Mouse (Mus musculus): ENCODE measurements at regions not wholly inside any gene's neighbourhood (a gene's known extent, or its start where the extent isn't known, plus 50 kb on each side); places are given as distances from the start of the nearest gene placed in this dataset.

DNA sequence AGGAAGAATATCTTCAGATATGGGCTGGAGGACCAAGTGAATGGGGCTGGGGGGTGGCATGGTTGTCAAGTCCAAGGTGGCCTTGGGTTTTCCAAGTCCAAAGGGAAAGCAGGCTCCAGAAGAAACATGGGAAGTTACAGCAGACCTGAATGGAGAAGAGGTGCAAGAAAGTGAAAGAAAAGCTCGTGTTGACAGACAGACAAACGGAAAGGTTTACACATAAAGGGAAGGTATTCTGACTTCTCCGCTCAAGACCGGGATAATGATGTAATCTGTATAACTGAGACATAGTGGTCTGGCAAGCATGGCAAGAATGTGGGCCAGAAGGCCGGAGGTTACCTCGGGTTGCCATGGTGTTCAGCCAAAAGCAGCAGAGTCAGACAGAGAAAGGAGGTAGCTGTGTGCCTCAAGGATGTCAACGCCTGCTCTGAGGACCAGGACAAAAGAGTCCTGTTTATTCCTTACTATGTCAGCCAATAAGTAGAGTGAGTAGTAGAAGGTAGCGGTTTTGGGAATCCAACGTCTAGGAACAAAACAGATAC, 50.8 kb upstream of the Elk3 start:
- peak; percentile 55 for DNase-seq (ENCODE audit: extremely low read depth, insufficient read length, low spot score)

DNA sequence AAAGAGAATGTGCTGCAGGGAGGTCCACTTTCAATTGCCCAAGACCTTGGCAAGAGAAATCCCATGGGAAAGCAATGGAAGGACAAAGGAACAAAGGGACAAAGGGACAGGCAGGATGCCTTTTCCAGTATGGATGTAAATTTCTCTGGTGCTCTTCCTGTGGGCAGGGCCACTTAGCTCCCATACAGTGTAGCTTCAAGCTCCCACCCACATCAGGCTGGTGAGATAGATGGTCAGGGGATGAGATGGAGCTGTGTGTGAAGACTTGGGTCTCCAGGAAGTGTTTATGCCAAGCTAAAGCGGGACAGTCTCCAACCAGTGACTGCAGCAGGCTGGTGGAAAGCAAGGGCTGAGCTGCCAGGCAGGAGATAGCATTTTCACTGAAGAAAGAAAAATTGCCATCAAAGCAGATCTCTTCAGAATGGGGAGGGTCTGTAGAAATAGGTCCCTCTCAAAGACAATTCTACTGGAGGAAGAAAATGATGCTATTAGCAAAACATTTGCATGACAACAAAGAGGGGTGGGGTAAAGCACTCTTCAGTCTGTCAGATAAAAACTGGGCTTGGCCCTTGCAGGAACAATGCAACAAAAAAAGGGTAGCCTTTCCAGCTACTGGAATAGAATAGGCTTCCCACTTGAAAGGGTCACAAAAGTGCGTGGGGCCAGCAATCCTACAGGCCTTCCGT, 53.3 kb upstream of the Elk3 start:
- DNase-seq (ENCODE audit: extremely low read depth, insufficient read length, low spot score), result no peak

DNA sequence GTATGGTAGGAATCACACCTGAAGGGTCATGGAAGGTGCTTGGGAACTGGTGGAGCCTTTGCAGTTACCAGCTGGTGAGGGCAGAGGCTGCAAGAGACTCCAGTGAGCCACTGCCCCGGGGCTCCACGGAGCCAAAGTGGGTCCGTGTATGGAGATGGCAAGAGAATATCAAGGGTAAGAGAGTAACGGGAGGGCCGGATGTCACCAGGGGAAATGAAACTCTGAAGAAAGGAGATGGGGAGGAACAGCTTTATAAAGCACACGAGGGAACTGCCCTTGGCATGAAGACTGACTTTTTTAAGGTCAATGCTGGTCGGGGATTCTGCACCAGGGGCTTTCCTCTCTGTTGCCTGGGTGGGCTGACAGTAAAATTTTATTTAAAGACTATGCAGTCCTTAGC, 53.9 kb upstream of the Elk3 start:
- no peak for DNase-seq (ENCODE audit: extremely low read depth, insufficient read length, low spot score)

DNA sequence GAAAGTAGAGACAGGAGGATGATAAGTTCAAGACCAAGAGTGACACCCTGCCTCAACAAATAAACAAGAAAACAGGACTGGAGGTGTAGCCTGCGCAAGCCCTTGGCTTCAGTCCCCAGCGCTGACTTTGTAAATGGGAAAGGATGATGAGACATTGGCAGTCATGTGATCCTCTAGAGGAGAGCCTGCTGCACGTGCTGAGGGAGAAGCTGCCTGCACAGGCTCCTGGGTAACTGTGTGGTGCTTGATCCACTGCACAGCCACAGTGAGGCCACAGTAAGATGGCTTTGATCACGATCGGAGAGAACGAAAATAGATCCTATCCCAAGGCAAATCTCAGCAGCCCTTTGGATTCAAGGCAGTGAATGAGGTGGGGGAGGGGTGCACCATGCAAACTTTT, 54.4 kb upstream of the Elk3 start:
- DNase-seq (ENCODE audit: extremely low read depth, insufficient read length, low spot score), result no peak

DNA sequence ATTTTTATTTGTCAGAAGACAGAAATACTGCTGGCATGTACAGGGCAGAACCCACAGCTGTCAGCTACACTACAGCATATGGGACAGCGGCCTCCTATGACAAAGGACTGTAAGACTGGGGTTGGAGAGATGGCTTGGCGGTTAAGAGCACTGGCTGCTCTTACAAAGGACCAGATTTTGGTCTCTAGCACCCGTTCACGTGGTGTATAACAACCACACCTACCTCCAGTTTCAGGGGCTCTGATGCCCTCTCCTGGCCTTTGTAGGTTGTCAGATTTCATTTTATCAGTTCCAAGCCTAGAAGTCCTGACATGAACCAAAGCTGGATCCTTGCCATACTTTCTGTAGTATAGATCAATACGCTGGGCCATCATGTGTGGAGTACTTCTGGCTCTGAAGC, 54.9 kb upstream of the Elk3 start:
- DNase-seq (ENCODE audit: extremely low read depth, insufficient read length, low spot score), result no peak

DNA sequence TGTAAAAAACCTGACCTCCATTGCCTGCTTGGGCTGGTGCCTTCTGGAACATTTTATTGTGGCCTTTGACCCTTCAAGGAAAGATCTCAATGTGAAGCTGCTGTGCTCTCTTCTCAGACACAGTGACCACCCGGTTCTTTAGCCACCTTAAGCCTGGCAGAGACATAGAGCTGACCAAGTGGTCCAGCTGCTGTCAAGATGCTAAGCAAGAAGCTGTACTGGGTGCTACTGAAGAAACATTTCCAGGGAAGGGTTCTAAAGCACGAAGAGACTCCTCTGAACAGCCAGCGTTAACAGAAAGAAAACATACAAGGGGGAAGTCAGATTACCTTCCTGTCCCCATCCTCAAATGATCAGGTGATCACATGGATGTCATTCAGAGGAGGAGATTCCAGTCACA, 58.8 kb upstream of the Elk3 start:
- no peak for DNase-seq (ENCODE audit: extremely low read depth, insufficient read length, low spot score)

DNA sequence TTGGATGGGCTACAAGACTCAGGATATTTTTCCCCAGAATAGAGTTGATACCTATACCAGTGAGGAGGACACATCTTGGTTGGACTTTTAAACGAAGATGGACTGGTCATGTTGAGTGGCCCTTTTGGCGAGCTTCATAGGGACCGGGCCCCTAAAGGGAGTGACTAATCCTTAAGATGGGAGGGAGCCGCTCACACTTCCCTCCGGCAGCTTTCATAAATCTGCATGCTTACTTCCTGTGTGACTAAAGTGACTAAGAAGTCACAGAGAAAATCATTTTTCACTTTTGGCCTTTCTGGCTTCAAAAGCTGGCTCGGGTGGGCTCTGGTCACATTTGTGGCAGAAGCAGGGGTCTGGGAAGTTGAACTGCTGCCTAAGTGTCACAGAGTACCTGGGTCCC, 59.4 kb upstream of the Elk3 start:
- DNase-seq (ENCODE audit: extremely low read depth, insufficient read length, low spot score), result peak; percentile 14

DNA sequence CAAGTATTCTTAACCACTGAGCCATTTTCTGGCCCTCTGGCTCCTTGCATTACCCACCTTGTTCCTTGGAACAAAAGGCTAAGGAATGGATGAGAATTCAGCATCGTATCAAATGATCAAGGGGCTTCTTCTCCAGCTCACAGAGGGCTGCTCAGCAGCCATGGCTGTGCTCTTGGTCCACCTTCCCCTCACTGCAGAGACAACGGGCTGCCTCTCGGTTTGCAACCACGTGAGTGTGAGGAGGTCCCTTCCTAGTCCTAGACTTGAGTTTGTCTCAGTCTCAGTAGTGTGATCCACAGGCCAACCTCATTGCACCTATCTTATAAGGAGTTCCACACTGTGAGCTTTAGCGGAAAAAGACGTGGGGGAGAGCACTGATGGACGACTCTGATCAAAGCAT, 61.3 kb upstream of the Elk3 start:
- DNase-seq (ENCODE audit: extremely low read depth, insufficient read length, low spot score), result no peak

DNA sequence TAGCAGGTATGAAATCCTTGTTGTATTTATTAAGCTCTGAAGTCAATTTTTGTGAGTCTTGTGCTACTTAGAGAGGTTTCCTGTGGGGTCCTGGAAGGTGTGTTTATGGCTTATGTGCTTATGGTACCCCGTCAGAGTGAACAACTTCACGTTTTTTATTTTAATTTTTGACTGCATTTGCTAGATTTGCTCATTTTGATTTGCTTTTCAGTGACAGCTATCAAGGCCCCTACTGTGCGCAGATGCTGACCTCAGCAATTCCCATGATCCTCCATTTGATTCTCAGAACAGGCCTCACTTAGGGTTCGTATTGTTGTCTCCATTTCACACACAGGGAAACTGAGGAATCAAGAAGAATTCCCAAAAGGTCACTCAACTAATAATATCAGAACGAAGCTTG, 62.3 kb upstream of the Elk3 start:
- DNase-seq (ENCODE audit: extremely low read depth, insufficient read length, low spot score), result no peak

DNA sequence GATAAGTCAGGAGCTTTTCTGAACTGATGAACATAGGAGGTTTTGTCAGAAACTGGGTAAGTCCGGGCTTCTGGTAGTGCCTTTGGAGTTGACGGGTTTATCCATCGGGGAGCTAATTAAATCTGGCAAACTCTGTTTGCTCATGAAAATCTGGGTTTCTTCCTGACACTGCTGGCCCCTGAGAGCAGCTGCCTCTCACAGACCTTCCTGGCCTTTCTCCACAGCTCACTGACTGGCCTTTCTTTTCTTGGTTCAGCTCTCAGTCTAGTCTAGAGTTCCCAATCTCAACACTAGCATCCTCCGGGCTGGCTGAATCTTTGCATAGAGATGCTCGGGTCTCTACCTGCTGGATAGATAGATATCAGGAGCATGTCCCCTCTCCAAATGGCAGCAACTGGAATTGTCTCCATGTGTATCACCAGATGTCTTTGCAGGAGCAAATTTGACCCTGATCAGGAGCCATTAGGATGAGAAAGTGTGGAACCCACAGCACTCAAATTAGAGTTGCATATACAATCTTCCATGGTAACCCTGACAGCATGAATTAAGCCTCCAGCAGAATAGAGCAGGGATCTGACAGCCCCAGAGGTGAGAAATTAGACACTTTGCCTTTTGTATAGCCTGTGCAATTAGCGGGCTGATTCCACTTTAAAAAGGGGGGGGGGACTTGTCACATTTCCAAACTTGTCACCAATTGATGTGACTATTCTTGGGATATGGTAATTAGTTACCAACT, 63.2 kb upstream of the Elk3 start:
- no peak for DNase-seq (ENCODE audit: extremely low read depth, insufficient read length, low spot score)

DNA sequence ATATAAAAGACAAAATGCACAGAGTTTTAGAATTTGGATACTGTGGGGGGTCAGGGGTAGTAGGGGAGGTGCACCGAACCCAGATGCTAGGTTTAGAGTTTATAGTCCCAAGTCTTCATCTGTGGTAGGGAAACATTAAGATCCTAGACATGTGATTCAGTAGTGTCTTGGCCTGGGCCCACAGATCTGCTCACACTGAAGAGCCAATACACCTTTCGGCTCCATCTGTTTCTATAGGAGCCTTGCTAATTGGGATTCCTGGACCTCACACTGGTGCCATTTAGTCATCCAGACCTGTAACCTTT, 63.7 kb upstream of the Elk3 start:
- DNase-seq (ENCODE audit: extremely low read depth, insufficient read length, low spot score), result no peak

DNA sequence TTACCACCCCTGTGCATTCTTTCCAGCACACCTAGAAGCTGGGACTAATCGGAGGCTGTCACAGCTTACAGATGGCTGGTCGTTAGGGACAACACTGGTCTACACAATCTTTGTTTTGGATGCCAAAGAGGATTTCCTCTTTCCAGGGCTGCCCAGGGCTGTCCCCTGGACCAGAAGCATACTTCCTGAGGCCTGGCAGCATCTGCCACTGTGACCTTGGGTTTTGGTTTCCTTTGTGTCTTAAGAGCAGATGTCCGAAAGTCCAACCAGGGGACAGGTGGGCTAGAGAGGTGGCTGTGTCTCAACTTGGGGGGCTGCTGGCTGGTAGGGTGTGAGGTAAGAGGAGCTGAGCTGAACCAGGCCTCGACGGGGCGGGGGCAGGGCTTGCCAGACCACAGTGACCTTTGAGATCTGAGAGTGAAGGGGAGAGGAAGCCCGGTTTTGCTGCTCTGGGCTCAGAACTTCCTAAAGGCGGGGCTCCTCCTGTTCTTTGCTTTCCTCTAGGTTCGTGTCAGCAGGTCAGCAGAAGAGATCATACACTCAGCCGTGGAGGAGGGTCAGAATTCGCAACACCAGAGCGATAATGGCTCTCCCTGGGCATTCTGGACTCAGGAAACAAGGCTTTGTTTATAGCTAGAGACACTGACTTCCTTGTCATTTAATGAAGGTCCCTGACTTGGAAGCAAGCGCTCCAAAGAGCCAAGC, 64.2 kb upstream of the Elk3 start:
- DNase-seq (ENCODE audit: extremely low read depth, insufficient read length, low spot score), result no peak

DNA sequence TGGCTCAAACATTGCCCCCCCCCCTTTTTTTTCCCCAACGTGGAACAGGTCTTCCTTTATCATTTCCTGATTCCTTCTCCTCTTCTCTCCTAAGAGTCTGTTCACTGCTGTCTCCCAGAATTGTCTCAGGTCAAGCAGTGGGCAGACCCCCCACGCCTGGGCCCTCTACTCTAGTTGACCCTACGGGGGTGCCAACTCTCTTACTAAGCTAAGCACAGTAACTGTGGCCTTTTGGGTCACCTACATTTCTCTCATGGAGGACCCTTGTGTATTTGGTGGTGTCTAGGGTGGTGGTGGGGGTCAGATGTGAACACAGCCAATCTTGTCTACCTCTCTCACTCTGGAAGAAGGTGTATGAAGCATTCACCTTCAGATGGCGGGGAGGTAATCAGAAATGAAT, 64.8 kb upstream of the Elk3 start:
- DNase-seq (ENCODE audit: extremely low read depth, insufficient read length, low spot score), result no peak

DNA sequence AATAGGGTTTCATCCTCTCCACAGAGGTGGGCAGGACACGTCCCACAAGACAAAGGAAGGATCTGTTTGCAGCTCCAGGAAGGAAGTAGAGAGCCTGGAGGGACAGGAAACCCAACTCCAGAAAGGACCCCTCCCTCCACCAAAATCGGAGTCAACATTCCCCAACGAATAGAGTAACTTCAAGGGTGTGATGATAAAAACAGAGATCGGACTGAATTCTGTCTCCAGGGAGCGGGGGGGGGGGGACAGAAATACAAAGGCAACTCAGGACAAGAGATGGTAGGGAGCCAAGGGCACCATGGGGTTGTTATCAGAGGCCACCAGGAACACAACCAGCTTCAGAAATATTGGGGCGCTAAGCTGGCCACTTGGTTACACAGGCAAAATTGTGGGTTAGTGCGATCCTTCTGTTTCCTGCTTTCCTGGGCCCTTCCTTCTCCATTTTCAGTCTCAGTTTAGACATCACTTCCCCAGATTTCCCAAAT, 65.6 kb upstream of the Elk3 start:
- no peak for DNase-seq (ENCODE audit: extremely low read depth, insufficient read length, low spot score)

DNA sequence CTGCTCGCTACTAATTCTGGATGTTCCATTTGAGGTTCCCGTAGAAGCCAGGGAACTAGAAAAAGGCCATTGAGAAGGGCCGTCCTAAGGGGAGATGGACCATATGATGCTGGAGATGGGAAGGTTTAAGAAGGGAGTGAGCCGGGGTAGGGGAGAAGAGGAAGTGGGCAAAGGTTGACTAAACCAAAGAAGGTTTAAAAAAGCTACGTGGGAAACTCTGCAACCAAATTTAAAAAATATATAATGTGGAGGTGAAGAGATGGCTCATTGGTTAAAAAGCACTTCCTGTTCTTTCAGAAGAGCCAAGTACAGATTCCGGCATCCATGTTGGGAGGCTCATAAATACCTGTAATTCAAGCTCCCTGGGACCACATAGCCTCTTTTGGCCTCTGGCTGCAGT, 63.9 kb upstream of the Lta4h start:
- DNase-seq (ENCODE audit: extremely low read depth, insufficient read length, low spot score), result no peak

DNA sequence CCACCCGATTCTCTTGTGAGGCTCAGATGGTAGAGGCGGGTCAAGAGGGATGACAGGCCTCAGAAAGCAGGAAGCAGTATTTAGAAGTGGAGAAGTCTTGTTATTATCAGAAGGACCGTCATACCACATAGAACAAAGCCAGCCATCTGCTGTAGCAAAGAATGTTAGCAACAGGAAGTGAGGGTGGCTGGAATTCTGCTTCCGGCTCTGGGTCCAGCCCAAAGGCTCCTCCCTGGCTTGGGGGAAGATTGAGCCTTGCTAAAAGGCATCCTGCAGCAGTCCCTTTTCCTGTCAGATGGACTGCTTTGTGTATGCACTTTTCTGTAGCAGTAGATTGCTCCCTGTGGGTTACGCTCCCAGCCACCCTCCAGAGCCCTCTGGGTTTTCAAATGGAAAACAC, 61.9 kb upstream of the Lta4h start:
- DNase-seq (ENCODE audit: extremely low read depth, insufficient read length, low spot score), result peak; percentile 18

DNA sequence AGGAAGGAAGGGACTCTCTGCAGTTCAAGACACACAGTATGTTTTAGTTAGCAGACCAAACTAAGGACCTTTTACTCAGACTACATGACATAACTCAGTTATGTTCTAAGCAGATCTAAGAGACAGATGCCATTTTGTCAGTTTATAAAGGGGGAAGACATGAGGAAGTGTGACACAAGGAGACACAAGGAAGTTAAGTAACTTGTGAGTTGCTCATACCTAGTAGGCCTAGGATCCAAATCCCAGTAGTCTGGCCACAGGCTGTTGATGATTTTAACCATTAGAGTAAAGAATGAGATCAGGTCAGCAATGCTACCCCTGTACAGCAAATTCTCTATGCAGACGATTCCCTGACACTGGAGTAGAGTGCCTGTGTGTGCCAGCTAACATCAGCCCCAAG, 59.3 kb upstream of the Lta4h start:
- DNase-seq (ENCODE audit: extremely low read depth, insufficient read length, low spot score), result no peak

DNA sequence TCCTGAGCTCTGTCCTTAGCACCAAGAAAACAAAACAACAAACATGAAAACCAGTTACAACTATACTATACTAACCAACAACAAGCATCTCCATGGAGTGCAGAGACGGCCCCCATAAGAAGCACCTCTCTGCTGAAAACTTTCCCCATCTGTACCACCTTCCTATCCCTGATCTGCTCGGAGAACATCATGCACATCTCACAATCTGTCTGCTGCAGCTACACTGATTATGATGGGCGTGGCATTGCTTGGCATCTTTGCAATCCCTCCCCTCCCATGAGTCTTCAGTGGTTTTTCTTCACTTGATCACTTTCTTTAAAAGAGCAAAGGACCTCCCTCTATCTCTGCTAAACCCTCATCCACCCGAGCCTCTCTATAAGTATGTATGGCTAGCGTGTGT, 55.5 kb upstream of the Lta4h start:
- DNase-seq (ENCODE audit: extremely low read depth, insufficient read length, low spot score), result no peak

DNA sequence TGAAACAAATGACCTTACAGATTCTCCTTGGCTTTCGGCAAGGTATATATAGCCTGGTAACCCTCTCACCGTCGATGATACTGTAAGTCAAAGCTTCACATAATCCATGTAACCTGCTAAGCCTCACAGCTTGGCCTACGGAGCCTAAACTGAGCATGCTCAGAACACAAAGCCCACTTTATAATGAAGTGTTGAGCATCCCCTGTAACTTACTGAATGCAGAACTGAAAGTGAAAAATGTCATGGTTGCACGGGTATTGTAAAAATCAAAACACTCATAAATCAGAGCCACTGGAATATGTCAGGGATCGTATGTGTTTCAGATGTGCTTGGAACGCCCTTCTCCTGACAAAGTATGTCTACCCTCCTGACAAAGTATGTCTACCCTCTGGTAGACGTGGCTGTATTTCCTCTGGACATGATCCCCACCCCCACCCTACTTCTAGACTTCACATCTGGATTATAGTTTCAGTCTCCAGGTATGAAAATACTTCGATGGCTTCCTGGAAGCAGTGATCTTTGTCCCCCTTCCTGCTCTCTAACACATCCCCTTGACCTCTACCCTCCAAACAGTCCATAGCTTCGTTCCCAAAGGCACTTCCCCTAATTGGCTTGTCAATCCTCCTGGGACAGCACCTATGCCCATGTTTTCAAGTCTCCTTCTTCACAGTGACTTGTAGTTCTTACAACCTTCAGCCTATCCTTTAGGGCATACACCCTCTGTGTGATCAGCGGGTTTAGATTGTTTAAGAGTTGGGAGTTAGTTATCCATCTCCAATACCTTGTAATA, 54.5 kb upstream of the Lta4h start:
- DNase-seq (ENCODE audit: extremely low read depth, insufficient read length, low spot score), result no peak

DNA sequence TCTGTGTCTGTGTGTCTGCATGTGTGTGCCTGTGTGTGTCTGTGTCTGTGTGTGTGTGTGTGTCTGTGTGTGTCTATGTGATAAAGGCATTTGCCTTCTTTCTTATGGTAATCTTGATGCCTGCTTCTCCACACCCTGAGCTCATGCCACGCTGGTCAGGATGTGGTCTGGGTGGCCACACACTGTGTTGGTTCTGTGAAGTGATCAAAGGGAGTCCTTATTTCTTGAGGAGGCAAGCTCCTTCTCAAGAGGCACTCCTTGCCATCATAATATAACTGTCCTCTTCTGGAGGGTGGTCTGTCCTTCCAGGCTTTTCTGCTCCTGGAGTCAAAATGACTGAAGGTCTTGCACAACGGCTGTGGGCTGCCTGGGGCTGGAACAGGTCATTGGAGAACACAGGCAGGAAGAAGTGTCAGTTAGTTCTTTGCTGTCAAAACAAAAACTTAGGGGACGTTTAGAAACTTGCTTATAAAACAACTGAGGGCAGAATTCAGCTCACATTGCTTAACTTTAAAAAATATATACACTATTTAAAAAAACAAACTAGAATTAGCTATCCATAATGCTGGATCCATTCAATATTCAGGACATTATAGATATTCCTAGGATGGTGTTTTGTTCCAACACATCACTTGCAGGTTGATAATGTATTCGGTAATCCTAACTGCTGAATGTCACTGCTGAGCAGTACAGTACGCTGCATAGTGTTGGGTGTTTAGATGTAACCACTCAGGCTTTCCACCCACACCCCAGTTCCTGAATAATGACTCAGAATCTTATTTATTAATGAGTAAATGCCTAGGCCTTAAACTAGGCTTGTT, 50.3 kb upstream of the Lta4h start:
- no peak for DNase-seq (ENCODE audit: extremely low read depth, insufficient read length, low spot score)

Measured in 3134 (cell line).